Mouse (Mus musculus): ENCODE data around the gene Olfr1226.
"Not testable (repeated sequence)": the region's sequence is repeated elsewhere in the genome, so short reads cannot be mapped to it uniquely, and the experiment has no call there.

DNA sequence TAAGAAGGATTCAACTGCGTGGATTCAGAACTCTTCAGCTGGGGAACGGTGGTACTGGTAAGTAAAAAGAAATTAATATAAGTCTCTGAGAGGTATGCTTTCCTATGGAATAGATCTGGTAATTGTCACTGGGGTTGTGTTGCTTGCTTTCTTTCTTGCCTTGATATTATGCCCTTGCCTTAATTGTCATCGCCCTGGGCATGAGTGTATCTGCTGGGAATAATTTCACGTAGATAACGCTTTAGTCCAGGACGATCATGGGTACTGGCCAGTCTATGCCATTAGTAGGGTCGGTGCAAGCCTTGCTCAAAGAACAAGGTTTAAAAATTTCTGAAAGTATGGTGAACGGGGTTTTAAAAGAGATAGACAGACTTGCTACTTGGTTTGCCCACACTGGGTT, 35.9 kb downstream of the Olfr1226 start, which contains the start of gene Olfr1224-ps1:
- TF ChIP-seq POLR2A (IDR thresholded peaks at IDR 0.05; ENCODE audit: insufficient read length, low read depth); USF1 (IDR thresholded peaks at IDR 0.05; ENCODE audit: low read depth); TCF12 (IDR thresholded peaks at IDR 0.05; ENCODE audit: insufficient read depth, poor library complexity, severe bottlenecking); POLR2AphosphoS2 (IDR thresholded peaks at IDR 0.05; ENCODE audit: insufficient read length, low read depth); MAX (IDR thresholded peaks at IDR 0.05; ENCODE audit: low read depth); E2F4 (IDR thresholded peaks at IDR 0.05; ENCODE audit: insufficient read depth); TCF3 (IDR thresholded peaks at IDR 0.05; ENCODE audit: insufficient read length, low read depth); MYOD1 (IDR thresholded peaks at IDR 0.05; ENCODE audit: control insufficient read depth in 1 of 3, insufficient read length in 2 of 3, low read depth in 2 of 3); SRF (IDR thresholded peaks at IDR 0.05; ENCODE audit: control insufficient read depth, insufficient read length, low read depth); CEBPB (IDR thresholded peaks at IDR 0.05; ENCODE audit: insufficient read depth, poor library complexity, severe bottlenecking); MYOG (IDR thresholded peaks at IDR 0.05; ENCODE audit: control insufficient read depth in 1 of 3, insufficient read depth in 1 of 3, insufficient read length in 2 of 3, low read depth in 2 of 3); REST (IDR thresholded peaks at IDR 0.05; ENCODE audit: insufficient read depth, insufficient read length): not testable (repeated sequence)

Data from myocyte (in vitro differentiated cells).